Mouse (Mus musculus): ENCODE measurements around the gene Ifrd2.

The Ifrd2 gene

DNA sequence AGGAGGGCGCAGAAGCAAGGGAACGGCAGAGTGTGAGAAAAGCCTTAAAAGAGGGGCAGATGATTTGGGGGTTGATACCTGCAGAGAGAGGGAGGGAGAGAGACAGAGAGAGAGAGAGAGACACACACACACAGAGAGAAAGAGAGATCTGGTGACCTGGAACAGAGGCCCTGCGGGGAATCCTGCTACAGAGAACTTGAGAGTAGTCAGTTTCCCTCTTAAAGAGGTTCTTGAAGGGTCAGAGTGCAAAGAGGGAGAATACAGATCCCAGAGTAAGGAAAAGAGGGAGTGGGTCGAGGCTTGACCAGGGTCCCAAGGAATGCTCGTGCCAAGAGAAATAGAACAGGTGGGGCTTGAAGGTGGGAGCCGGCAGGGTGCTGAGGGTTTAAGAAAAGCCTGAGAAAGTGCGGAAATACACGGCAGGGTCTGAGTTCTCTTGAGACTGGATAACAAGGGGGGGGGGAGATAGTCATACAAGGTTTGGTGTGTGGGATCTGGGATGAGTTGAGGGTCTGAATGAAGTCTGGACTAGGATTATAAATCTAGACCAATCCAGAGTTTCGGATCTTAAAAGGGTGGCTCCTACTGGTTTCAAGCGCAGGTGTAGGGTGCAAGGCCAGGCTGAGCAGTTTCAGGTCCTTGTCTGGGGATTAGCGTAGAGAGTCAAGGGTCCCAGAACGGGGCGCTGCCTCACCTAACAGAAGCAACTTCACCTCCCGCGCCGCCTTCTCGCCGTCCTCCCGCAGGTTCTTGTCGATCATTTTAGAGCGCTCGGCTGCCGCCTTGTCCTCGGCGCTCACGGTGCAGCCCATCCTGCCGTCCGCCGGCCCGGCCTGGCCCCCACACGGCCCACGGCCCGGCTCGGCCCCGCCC lies 47.2 kb downstream of the Ifrd2 start:
- ChIA-PET CTCF (interaction anchor here (0.6 to 3.9 kb wide), 32 partner anchors 8 to 272 kb away, joined by 3 to 53 read pairs (median 5); partner anchors contain the start of genes Hyal3 (in 1 of the 4), Mst1r (in 1 of the 4), Slc38a3 (in 1 of the 4) and Zmynd10 (in 1 of the 4)), POLR2A (interaction anchor here (0.5 to 4.3 kb wide), 63 partner anchors 8 to 1197 kb away, joined by 3 to 59 read pairs (median 4); partner anchors contain the start of genes Hyal1 (in 3 of the 4), Cyb561d2 (in 2 of the 4), Hyal3 (in 2 of the 4) and Ifrd2 (in 2 of the 4))

DNA sequence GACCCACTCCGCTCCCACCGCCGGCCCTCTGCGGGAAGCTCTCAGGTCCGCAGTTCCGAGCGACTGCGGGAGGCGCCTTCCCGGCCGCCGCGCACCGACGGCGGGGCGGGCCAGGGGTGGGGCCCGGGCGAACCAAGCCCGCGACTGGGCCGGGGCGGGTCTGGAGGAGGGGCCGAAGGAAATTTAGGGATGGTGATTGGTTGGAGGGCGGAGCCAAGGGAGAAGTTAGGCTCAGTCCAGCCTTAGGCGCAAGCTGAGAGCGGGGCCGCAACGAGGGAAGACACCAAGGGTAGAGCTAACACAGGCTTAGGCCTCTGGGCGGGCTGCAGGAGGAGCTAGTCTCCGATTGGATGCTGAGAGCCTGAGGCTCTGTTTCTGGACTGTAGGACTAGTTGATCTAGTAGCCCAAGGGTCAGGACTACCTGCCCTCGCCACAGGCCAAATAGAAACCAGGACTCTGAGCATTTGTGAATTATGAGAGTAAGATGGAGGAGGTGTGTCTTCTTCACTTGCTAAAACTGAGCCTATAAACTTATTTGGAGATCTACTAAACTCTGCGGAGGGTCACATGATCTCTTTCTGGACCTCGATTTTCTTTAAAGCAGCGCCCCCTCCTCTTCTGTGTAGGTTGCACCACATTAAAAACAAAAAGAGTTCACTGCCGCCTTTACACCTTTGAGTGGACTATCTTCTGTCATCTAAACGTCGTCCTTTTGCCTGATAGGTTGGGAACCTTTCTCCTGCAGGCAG lies 48.0 kb downstream of the Ifrd2 start, which contains the start of gene Gnai2:
TSS of gene Gnai2 (minus strand) at position 89 of the 750 bp plus-strand sequence.
- CTCF ChIA-PET: interaction anchor here (0.6 to 3.9 kb wide), 34 partner anchors 9 to 944 kb away, joined by 3 to 53 read pairs (median 5); partner anchors contain the start of genes Hyal3 (in 1 of the 4), Mst1r (in 1 of the 4), Slc38a3 (in 1 of the 4) and Zmynd10 (in 1 of the 4)
- POLR2A ChIA-PET: interaction anchor here (0.6 to 4.3 kb wide), 67 partner anchors 9 to 1197 kb away, joined by 3 to 59 read pairs (median 4); partner anchors contain the start of genes Hyal1 (in 3 of the 4), Cyb561d2 (in 2 of the 4), Hyal3 (in 2 of the 4) and Ifrd2 (in 2 of the 4)

DNA sequence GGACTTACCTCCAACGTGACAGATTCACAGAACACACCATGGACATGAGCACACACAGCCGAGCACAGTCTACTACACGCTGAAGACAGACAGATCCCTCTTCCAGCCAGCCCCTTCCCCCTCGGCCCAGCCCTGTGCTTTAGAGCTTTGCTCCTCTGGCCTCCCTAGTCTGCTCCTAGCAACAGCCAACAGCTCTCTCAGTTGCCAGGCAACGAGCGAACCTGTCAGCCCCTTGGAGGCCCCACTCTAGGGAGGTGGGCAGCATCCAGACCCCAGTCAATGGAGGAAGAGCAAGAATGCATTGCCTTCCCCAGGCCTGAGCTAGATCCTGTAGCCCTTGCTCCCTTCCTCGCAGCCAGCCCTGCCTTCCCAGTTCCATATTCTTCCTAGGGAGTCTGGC lies 49.6 kb downstream of the Ifrd2 start:
- ChIA-PET POLR2A (interaction anchor here in 2 of 4 experiments (1.0 to 4.3 kb wide), 8 partner anchors 8 to 82 kb away, joined by 3 to 59 read pairs (median 22); partner anchors contain the start of gene Hyal2 (in 1 of the 2)), CTCF (interaction anchor here (0.6 to 3.9 kb wide), 7 partner anchors 8 to 50 kb away, joined by 3 to 21 read pairs (median 4); partner anchors contain the start of gene Ifrd2 (in 1 of the 4))

DNA sequence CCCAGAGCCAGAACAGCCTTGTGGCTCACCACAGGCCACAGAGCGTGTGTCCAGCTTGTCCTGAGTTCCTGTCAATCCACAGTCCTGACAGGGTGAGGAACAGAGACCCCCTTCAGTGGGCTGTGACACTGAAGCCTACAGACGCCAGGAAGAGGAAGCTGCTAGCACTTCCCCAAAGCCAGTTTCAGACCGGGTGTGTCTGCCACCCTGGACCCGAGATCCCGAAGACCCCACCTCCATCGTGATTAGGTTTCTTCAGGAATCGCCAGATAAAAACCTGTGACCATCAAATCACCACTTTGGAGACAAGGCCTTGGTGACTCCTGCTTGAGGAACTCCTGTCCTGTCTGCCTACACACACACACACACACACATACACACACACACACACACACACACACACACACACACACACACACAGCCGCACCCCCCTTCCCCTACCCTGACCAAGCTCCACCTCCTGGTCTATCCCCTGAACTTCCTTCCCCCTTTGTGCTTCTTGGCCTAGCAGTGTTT lies 52.9 kb downstream of the Ifrd2 start:
- CTCF ChIA-PET: interaction anchor here (0.6 to 2.7 kb wide), 17 partner anchors 10 to 1397 kb away, joined by 3 to 20 read pairs (median 4); partner anchors contain the start of genes Cyb561d2 (in 1 of the 4) and Nprl2 (in 1 of the 4)
- POLR2A ChIA-PET: interaction anchor here in 3 of 4 experiments (0.5 to 2.7 kb wide), 14 partner anchors 10 to 114 kb away, joined by 3 to 18 read pairs (median 4); no protein-coding TSS in a partner anchor

GRCm38 (mm10) chr9:107641666-107642065 lies 54.2 kb downstream of the Ifrd2 start:
- ChIA-PET POLR2A (interaction anchor here in 3 of 4 experiments (0.6 to 2.7 kb wide), 17 partner anchors 9 to 1056 kb away, joined by 3 to 18 read pairs (median 4); no protein-coding TSS in a partner anchor), CTCF (interaction anchor here in 3 of 4 experiments (0.7 to 2.7 kb wide), 16 partner anchors 11 to 250 kb away, joined by 3 to 20 read pairs (median 4); no protein-coding TSS in a partner anchor)
